Mouse (Mus musculus) WW6 (cell line): ENCODE measurements around the gene Olfr1261.

ENCODE experiments used
- DNase-seq: peaks from one replicate; pipeline ENCODE4 v3.0.0-alpha.2; 2013; ENCODE audit warnings: low read depth, low spot score

Olfr1261 gene

DNA sequence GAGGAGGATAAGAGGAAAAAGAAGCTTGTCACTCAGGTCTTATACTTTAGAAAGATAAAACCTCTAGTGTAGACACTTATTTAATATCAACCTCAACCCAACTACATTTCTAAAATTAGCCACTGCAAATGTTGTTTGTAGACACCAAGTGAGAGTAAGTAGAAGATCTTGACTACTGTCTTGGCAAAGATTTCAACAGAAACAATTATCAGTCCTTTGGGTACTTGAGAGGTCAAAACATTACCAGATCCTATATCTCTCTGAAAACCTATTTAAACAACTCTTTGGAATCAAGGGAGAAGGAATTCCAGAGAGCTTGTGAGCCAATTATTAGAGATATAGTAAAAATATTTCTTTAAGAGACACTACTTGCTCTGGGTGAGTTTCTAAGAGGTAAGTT lies at the start of gene Olfr1261:
Gene Olfr1261, plus strand, starts transcription at position 301 of the 400 bp plus-strand sequence.
- no peak for DNase-seq

DNA sequence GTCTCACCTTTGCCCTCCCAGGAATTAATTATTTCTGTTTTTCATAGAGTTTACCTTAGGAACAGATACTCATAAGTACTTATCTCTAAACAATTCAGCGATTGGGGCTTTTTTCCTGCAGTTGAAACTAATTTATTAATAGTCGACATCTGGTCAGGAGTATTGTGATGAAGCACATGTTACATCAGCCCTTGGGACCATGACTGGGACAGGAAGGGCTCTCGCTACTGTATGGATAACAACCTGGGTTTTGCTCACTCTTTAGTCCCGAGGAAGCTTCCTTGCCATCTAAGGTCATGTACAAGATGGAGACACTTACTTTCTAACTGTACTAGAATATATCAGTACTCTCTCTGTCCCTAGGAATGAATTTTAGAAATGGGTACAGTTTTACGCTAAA lies 42.5 kb upstream of the Olfr1261 start, which contains the start of gene Olfr1259:
Gene Olfr1259, minus strand, starts transcription at position 101 of the 400 bp plus-strand sequence.
- no peak for DNase-seq

DNA sequence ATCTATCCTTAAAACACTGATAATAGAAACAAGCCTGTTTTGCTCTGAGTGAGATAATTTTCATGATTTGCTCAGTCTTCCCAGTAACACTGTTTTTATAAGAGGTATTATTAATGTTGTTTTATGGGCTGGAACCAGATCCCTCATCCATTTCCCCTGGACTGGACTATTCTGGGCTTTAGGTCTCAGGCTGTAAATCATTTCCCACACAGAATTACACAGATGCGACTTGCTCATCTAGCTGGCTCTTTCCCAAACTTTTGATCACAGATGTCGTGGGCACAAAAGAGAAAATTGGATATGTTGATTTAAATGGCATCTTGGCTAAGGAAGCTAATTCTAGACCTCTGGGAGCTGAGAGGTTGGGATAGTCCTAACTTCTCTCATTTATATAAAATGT lies 16.8 kb upstream of the Olfr1261 start, which contains the start of gene Olfr1260:
Gene Olfr1260, plus strand, starts transcription at position 157 of the 400 bp plus-strand sequence.
- DNase-seq, result no peak

DNA sequence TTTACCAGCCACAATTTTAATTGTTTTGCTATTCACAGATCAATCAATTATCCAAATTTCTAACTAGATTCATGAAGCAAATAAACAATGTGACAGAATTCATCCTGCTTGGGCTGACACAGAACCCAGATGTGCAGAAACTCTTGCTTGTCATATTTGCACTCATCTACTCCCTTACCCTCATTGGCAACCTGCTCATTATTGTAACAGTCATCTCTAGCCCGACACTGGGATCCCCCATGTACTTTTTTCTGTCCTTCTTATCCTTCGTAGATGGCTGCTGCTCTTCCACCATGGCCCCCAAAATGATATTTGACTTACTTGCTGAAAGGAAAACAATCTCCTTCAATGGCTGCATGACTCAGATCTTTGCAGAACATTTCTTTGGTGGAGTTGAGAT lies 13.3 kb upstream of the Olfr1261 start:
- no peak for DNase-seq

DNA sequence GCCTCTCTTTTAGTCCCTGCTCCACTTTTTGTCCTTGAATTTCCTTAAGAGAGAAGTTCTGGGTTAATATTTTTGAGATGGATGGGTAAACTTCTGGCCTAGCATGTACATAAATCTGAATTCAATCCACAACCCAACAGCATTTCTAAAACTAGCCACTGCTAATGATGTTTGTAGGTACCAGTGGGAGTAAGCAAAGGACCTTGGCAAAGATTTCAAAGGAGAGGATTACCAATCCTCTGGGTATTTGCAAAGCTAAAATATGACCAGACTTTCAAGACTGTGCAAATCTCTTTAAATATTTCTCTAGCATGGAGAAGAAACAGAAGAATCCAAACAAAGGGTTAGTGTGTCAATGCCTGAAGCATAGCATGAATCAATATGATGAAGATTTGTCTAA lies 8.8 kb downstream of the Olfr1261 start, which contains the start of gene Olfr1262:
Gene Olfr1262, plus strand, starts transcription at position 301 of the 400 bp plus-strand sequence.
- no peak for DNase-seq

DNA sequence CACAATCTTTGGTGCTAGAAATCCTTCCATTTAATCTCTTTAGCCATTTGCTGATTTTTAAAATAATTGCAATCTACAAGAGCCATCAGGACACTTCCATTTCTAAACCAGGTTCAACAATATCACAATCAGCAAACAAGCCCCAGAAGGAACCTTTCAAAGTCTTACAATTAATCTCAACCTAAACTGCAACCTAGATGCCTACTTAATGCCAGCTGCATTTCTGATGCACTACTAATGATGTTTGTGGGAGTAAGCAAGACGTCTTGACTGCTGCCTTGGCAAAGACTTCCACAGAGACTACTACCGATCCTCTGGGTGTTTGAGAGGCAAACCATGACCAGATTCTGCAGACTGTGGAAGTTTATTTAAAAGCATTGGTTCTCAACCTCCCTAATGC lies 20.8 kb downstream of the Olfr1261 start, which contains the start of gene Olfr1263:
Gene Olfr1263, plus strand, starts transcription at position 301 of the 400 bp plus-strand sequence.
- no peak for DNase-seq

DNA sequence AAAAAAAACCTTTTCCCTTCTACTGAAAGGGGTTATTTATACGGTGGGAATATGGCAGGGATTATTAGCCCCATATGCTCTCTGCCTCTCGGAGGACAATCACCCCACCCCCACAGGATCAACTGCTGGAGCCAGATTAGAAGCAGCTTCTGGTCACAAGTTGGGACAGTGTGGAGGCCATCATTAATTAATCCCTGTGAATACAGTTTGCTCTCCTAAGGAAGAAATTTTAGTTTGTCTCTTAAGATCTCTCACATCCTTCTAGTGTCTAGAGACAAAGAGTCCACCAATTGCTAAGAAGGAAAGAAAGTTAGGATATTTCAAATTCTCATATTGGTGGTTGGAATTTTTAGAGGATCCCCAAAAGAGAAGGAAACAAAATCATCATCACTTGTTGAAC lies 34.5 kb downstream of the Olfr1261 start, which contains the start of gene Olfr1264:
Gene Olfr1264, minus strand, starts transcription at position 101 of the 400 bp plus-strand sequence.
- no peak for DNase-seq

DNA sequence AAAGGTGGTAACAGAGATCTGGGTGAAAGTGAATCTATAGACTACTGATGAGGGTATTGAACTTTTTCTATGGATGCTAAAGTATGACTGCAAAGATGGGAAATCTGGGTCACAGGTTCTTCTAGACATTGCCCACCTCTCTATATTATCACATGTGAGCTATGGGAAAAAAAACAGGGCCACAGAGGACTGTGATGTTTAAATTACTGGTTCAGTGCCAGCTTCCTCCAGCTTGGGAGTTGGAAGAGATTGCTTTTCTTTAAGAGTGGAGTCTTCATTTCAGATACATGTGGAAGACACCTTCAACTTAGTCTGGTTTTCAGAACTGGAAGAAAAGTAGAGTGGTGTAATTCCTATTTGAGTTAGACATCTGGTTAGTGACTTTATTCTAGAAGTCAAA lies 44.0 kb downstream of the Olfr1261 start, which contains the start of gene Olfr1265:
Gene Olfr1265, plus strand, starts transcription at position 301 of the 400 bp plus-strand sequence.
- no peak for DNase-seq
